Mouse (Mus musculus) liver, embryonic 14.5 days (tissue): ENCODE measurements around the gene Gm13199. TPM values are rescaled to one million over a fixed set of nuclear protein-coding genes. Genes with fewer than 3 reads are reported as not detected.

Experiments
- ATAC-seq: fragments of 200-750 bp; cut with Nextera tagmentation; 2 replicates; pipeline ENCODE4 v1.8.0; 2017; ENCODE audit warnings: moderate number of reproducible peaks, mild to moderate bottlenecking, moderate library complexity; ENCODE audit not compliant: insufficient read depth
- DNase-seq, 3 experiments: peaks; one replicate each; pipeline ENCODE4 v3.0.0-alpha.2; 2012 to 2013; ENCODE audit warnings: low read depth in 3 of 3, low spot score in 3 of 3
- H3K27ac ChIP-seq: fragments of 300-500 bp; sonication (generic); 2 replicates; pipeline ENCODE4 v1.5.1; 2014; ENCODE audit warnings: moderate library complexity, mild to moderate bottlenecking, control low read depth, inconsistent platforms
- H3K27me3 ChIP-seq: fragments of 300-500 bp; sonication (generic); 2 replicates; pipeline ENCODE4 v1.6.1; 2014; ENCODE audit warnings: mild to moderate bottlenecking, low read length, moderate library complexity; ENCODE audit not compliant: control insufficient read depth, insufficient read depth
- H3K36me3 ChIP-seq: fragments of 300-500 bp; sonication (generic); replicated peaks from 2 replicates; pipeline ENCODE4 v1.6.1; 2014; ENCODE audit warnings: low read depth; ENCODE audit not compliant: control insufficient read depth, insufficient read depth
- H3K4me1 ChIP-seq, 2 experiments: fragments of 200-500 bp in 1 of 2; fragments of 300-500 bp in 1 of 2; sonication (generic) in 1 of 2; replicated peaks; 2 replicates each; pipeline ENCODE4 v1.6.1; 2012 to 2014; ENCODE audit warnings: antibody characterized with exemption in 1 of 2, inconsistent platforms in 1 of 2, low read length in 1 of 2; ENCODE audit not compliant: control insufficient read depth in 2 of 2, insufficient read depth in 2 of 2
- H3K4me2 ChIP-seq: fragments of 300-500 bp; sonication (generic); 2 replicates; pipeline ENCODE4 v1.6.1; 2014; ENCODE audit warnings: low read depth, mild to moderate bottlenecking, control low read depth, moderate library complexity
- H3K4me3 ChIP-seq, 2 experiments: fragments of 200-500 bp in 1 of 2; fragments of 300-500 bp in 1 of 2; sonication (generic) in 1 of 2; 2 replicates each; pipeline ENCODE4 v1.5.1; 2012 to 2014; ENCODE audit warnings: low read depth in 2 of 2, low read length in 2 of 2, mild to moderate bottlenecking in 2 of 2, control low read depth in 1 of 2, inconsistent platforms in 1 of 2, moderate library complexity in 1 of 2; ENCODE audit not compliant: insufficient read depth in 1 of 2
- H3K9ac ChIP-seq: fragments of 300-500 bp; sonication (generic); replicated peaks from 2 replicates; pipeline ENCODE4 v1.6.1; 2014; ENCODE audit warnings: mild to moderate bottlenecking, control low read depth, moderate library complexity
- H3K9me3 ChIP-seq: fragments of 300-500 bp; sonication (generic); 2 replicates; pipeline ENCODE4 v1.6.1; 2016; ENCODE audit warnings: low read length, mixed read lengths; ENCODE audit not compliant: control insufficient read depth
- CTCF ChIP-seq: IDR thresholded peaks from 2 replicates; pipeline ENCODE4 v1.5.1; 2016; ENCODE audit warnings: antibody characterized with exemption, low read depth, control low read depth
- EP300 ChIP-seq: IDR thresholded peaks from 2 replicates; pipeline ENCODE4 v1.6.1; 2016; ENCODE audit warnings: antibody characterized with exemption, low read depth
- WGBS: fragments of 180-500 bp; shearing (Covaris S2); extraction: QIAGEN DNeasy Blood & Tissue Kit; methylation state at CpG from one replicate; pipeline ENCODE4 v1.1.7; 2014; ENCODE audit not compliant: insufficient replicate concordance; 5-methylcytosine and 5-hydroxymethylcytosine counted together
- polyA plus RNA-seq, 2 experiments: library from polyadenylated mRNA; depleted of rRNA in 1 of 2; stranded (reverse) in 1 of 2; unstranded in 1 of 2; fragments of >200 nt; fragmentation: Nextera tagmentation in 1 of 2; extraction: Ambion mirVana in 1 of 2; gene quantifications; 2 replicates each; pipeline versions ENCODE4 v1.2.1 to v1.2.3; 2012 to 2014

The Gm13199 gene
- polyA plus RNA-seq, 2 experiments: 0.58 to 0.79 TPM

DNA sequence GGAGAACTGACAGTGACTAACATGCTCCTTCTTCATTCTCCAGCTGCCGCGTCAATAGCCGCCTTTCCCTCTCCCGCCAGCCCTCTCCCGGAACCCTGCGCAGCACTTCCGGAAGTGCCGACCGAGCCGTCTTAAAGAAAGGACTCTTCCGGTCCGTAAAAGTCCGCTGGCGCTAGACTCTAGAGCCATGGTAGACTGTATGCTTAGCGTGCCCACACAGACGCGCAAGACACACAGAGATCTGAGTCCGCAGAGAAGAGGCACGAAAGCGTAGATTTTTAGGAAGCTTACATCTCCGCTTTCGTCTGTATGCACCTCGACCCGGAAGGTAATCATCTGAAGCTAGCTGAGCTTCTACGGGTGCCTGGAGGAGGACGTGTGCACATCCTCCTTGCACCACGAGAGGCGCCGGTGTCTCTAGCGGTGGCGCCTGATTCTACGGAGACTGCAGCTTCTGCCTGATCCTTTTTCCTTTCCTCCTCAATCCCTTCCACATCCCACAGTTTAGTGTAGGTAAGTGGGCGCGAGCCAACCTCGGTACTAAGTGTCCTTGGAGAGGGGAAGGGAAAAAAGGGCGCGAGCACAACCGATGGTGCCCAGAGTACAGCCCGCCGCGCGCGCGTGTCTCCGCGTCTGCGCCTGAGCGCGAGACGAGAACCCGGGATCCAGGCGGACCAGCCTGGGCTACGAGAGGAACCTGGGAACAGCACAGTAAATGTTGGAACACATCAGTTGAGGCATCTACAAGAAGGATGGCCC, 17.7 kb downstream of the Gm13199 start, which contains the start of the genes Nudt5 and Cdc123:
Gene Nudt5, plus strand, starts transcription at position 147 of the 759 bp plus-strand sequence.
Gene Cdc123, minus strand, starts transcription at position 292 of the 759 bp plus-strand sequence.
- under 1% methylated on average over 53 of the region's 53 CpGs for WGBS
- peak; percentile 95 for ATAC-seq
- TF ChIP-seq EP300: no peak; the same call in 1 of the 2 replicates
- TF ChIP-seq CTCF: peak; percentile 92
- Histone ChIP-seq H3K4me1 (peaks cover 12 to 17% of the 10 kb centered on the region in 2 experiments), H3K9ac (peak within 1 kb of the TSS; percentile 93), H3K4me3 (peak within 1 kb of the TSS; percentile 95 to 97), H3K9me3 (no peaks in the 10 kb centered on the region), H3K36me3 (peaks cover 16% of the 10 kb centered on the region), H3K27me3 (no peaks in the 10 kb centered on the region), H3K27ac (peak within 1 kb of the TSS; percentile 56), H3K4me2 (peak within 1 kb of the TSS; percentile 83)
- DNase-seq: peak; percentile 84 to 87 (median 85)

DNA sequence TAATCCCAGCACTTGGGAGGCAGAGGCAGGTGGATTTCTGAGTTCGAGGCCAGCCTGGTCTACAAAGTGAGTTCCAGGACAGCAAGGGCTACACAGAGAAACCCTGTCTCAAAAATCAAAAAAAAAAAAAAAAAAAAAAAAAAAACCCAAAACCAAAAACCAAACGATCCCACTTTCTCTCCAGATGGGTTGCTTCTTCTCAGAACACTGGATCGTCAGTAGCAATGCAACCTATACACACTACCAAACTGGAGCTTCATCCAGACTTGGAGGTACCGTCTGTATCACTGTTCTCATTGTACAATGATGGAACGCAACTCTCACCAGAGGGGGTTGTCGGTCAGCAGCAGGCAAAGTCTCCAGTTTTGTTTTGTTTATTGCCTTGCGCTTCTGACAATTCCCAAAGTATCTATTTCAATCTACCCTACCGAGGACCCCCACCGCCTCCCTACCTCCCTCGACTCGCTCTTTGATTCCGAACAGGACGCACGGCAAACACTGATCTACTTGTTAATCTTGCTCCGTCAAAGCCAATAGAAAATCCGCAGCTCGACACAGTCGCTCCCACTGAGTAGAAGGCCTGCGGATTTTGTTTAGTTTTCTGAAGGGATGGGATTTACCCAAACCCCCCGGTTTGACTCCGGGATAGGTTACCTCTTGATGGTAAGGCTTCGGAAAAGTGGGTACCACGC, 18.4 kb downstream of the Gm13199 start:
- Histone ChIP-seq H3K9ac (peak overlapping the region; percentile 93), H3K9me3 (no peaks in the 10 kb centered on the region), H3K27ac (peak overlapping the region; percentile 56), H3K4me2 (peak overlapping the region; percentile 83), H3K4me3 (peak overlapping the region; percentile 95 to 97), H3K36me3 (peaks cover 23% of the 10 kb centered on the region), H3K27me3 (no peaks in the 10 kb centered on the region), H3K4me1 (peaks cover 12 to 13% of the 10 kb centered on the region in 2 experiments)
- 3% methylated on average over 23 of the region's 23 CpGs for WGBS
- DNase-seq (no peak), ATAC-seq (peak; percentile 48)
- TF ChIP-seq EP300 (no peak), CTCF (no peak)

DNA sequence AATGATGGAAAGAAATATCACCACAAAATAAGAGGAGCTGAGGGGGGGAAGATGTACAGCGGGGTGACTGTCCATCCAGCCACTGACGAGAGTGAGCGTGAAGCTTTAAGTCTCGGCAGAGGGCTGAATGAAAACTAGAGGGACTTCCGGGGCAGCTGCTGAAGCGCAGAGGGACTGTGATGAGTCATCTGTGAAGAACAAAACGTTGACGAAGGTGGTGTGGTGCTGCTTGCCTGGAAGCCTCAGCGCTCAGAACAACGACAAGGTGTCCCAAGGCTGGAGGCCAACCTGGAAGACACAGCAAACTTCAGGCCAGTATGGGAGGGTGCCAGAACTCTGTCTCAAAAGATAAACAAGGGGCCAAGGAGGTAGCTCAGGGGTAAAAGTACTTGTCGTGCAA, 21.9 kb downstream of the Gm13199 start:
- Histone ChIP-seq H3K27me3 (no peaks in the 10 kb centered on the region), H3K36me3 (peaks cover 34% of the 10 kb centered on the region), H3K4me1 (peaks cover under 1 to 2% of the 10 kb centered on the region in 2 experiments; a peak in 1 of 4 replicates), H3K4me3 (no peak overlapping the region), H3K9ac (no peak overlapping the region), H3K9me3 (no peaks in the 10 kb centered on the region), H3K4me2 (no peak overlapping the region), H3K27ac (no peak overlapping the region)
- no peak for TF ChIP-seq CTCF
- no peak for TF ChIP-seq EP300
- no peak for ATAC-seq
- 84% methylated on average over 11 of the region's 11 CpGs for WGBS
- DNase-seq: no peak

DNA sequence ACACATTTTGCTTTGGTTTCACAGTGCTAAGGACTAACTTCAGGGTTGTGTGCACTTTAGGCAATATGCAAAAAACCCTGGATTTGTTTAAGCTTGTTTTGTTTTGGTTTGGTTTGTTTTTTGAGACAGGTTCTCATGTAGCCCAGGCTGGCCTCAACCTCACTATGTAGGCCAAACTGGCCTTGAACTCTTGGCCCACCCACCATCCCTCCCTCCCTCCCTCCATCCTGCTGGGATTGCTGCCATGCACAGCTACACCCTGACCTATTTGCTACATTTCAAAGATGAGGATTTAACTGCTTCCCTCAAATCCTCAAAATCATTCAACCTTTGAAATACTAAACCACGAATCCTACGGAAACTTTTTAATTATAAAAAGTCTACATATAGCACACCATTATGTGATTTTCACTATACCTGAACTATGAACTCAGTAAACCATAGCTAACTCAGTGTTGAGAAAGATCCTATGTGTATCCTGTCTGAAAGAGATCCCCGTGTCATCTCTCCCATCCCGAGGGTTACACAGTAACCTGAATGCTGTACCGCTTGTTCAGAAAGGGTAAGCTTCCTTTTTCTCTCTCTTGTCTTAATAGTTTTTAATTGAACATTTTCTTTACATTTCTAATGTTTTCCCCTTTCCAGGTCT, 37.3 kb downstream of the Gm13199 start:
- Histone ChIP-seq H3K9ac (no peak overlapping the region), H3K4me2 (no peak overlapping the region), H3K36me3 (peaks cover 8% of the 10 kb centered on the region), H3K4me3 (no peak overlapping the region), H3K27ac (no peak overlapping the region), H3K4me1 (peaks cover 0 to 11% of the 10 kb centered on the region in 2 experiments; a peak in 2 of 4 replicates), H3K27me3 (no peaks in the 10 kb centered on the region), H3K9me3 (no peaks in the 10 kb centered on the region)
- DNase-seq (no peak), ATAC-seq (peak; percentile 55; the same call in 1 of the 2 replicates)
- 81% methylated on average over 5 of the region's 5 CpGs for WGBS
- TF ChIP-seq EP300 (no peak), CTCF (no peak)
